Mouse (Mus musculus) intestine, postnatal 0 days (tissue): ENCODE measurements around the gene 2810004N23Rik. TPM values are rescaled to one million over a fixed set of nuclear protein-coding genes. Genes with fewer than 3 reads are reported as not detected.
A peak's percentile ranks its signal among the peaks of the same experiment; 100 is the strongest.

Experiments used
- ATAC-seq: fragments of 200-750 bp; cut with Nextera tagmentation; 2 replicates; pipeline ENCODE4 v1.8.0; 2017; ENCODE audit warnings: mild to moderate bottlenecking, moderate TSS enrichment, moderate library complexity
- H3K27ac ChIP-seq: fragments of 300-500 bp; sonication (generic); 2 replicates; pipeline ENCODE4 v1.5.1; 2014; ENCODE audit warnings: mild to moderate bottlenecking, low read depth, low read length, moderate library complexity
- H3K27me3 ChIP-seq: fragments of 300-500 bp; sonication (generic); replicated peaks from 2 replicates; pipeline ENCODE4 v1.6.1; 2014; ENCODE audit warnings: low read length, mixed read lengths; ENCODE audit not compliant: control insufficient read depth, insufficient read depth
- H3K36me3 ChIP-seq: fragments of 300-500 bp; sonication (generic); 2 replicates; pipeline ENCODE4 v1.6.1; 2014; ENCODE audit warnings: mild to moderate bottlenecking, moderate library complexity; ENCODE audit not compliant: control insufficient read depth, insufficient read depth
- H3K4me1 ChIP-seq: fragments of 300-500 bp; sonication (generic); replicated peaks from 2 replicates; pipeline ENCODE4 v1.6.1; 2014; ENCODE audit warnings: antibody characterized with exemption, low read length, mixed read lengths; ENCODE audit not compliant: control insufficient read depth, insufficient read depth
- H3K4me2 ChIP-seq: fragments of 300-500 bp; sonication (generic); replicated peaks from 2 replicates; pipeline ENCODE4 v1.6.1; 2014; ENCODE audit warnings: low read depth, mild to moderate bottlenecking, moderate library complexity
- H3K4me3 ChIP-seq: fragments of 300-500 bp; sonication (generic); 2 replicates; pipeline ENCODE4 v1.5.1; 2014; ENCODE audit warnings: low read depth, low read length
- H3K9ac ChIP-seq: fragments of 300-500 bp; sonication (generic); 2 replicates; pipeline ENCODE4 v1.6.1; 2014; ENCODE audit warnings: mild to moderate bottlenecking, low read depth, low read length
- H3K9me3 ChIP-seq: fragments of 300-500 bp; sonication (generic); 2 replicates; pipeline ENCODE4 v1.6.1; 2016; ENCODE audit warnings: mixed run types; ENCODE audit not compliant: control insufficient read depth
- CTCF ChIP-seq: sonication (generic); IDR thresholded peaks from 2 replicates; pipeline ENCODE4 v1.5.1; 2016; ENCODE audit warnings: low read depth, mild to moderate bottlenecking, control low read depth, antibody characterized with exemption, moderate library complexity
- WGBS: fragments of 180-500 bp; shearing (Covaris S2); extraction: QIAGEN DNeasy Blood & Tissue Kit; methylation state at CpG from one replicate; pipeline ENCODE4 v1.1.7; 2014; 5-methylcytosine and 5-hydroxymethylcytosine counted together
- polyA plus RNA-seq: library from polyadenylated mRNA; unstranded; fragments of >200 nt; fragmentation: Nextera tagmentation; extraction: Ambion mirVana; gene quantifications from 2 replicates; pipeline ENCODE4 v1.2.1, GENCODE M21; 2015

Gene 2810004N23Rik
- polyA plus RNA-seq, 1 experiment from 2014 or later, result 17.7 TPM

DNA sequence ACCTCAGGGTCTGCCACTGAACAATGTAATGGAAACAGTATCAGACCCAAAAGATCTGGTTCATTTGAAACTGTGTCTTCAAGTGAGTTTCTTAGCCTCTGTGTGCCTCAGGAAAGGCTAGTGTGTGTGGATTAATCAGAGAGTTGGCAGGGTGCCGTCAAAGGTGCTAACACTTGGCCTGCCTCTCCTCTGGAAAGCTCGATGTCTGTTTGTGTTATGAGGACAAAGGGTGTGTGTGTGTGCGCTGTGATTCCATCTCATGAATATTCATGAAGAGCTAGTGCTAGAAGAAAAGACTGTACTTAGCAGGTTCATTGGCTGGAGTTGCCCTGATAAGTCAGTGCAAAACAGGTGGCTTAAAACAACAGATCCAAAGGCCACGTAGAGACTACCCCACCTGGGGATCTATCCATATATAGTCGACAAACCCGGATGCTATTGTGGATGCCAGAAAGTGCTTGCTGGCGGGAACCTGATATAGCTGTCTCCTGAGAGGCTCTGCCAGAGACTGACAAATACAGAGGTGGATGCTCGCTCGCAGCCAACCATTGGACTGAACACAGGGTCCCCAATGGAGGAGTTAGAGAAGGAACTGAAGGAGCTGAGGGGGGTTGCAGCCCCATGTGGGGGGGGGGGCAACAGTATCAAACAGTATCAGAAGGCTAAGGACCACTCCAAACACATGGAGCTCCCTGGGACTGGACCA is 52.1 kb downstream of the 2810004N23Rik start:
- ATAC-seq, result no peak
- Histone ChIP-seq H3K4me3 (no peak overlapping the region), H3K36me3 (no peaks in the 10 kb centered on the region), H3K9ac (no peak overlapping the region), H3K4me1 (no peaks in the 10 kb centered on the region), H3K9me3 (no peaks in the 10 kb centered on the region), H3K4me2 (no peak overlapping the region), H3K27ac (no peak overlapping the region), H3K27me3 (no peaks in the 10 kb centered on the region)
- WGBS, result 43% methylated on average over 9 of the region's 9 CpGs
- TF ChIP-seq CTCF, result no peak

DNA sequence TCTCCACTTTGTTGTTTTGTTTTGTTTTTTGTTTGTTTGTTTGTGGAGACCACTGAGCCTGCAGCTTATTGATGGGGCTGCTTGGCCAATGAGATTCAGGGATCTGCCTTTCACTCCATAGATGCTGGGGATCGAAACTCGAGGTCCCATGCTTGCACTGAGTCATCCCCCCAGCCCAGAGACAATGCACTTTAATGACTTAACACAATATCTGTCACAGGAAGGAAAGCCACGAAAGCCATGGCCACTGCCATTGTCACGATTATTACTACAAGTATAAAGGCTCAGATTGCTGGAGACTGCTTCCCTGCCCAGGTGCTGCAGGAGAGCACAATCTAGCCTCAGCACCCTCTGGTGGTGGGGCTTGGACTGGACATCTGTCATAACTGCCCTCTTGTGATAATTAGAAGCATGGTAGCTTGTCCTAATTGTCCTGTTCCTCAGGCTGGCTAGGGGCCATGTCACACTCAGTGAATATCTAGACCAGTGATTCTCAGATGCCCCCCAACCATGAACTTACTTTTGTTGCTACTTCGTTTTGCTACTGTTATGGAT is 52.8 kb downstream of the 2810004N23Rik start:
- ATAC-seq, result no peak
- WGBS, result 56% methylated on average over 5 of the region's 5 CpGs

DNA sequence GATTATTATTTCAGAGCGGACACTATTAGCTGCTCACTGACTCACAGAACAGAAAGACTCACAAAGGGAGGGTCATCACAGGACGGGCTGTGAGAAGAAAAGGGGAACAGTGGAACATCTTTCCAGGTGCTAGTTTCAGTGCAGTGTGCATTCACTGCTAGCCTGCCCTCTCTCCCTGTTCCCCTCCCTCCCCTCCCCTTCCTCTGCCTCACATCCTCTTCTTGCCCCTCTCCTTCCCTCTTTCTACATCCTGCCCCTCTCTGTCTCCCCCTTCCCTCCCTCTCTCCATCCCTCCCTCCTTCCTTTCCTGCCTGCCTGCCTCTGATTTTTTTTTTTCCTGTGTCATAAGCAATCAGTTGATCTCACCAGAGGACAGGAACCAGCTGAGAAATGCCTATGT is 53.5 kb downstream of the 2810004N23Rik start:
- no peak overlapping the region for H3K9ac ChIP-seq
- TF ChIP-seq CTCF, result no peak
- H3K4me3 ChIP-seq, result no peak overlapping the region
- no peak overlapping the region for H3K4me2 ChIP-seq
- H3K4me1 ChIP-seq, result no peaks in the 10 kb centered on the region
- H3K27me3 ChIP-seq, result no peaks in the 10 kb centered on the region
- no peak overlapping the region for H3K27ac ChIP-seq
- WGBS, result 39% methylated on average over 2 of the region's 2 CpGs
- no peaks in the 10 kb centered on the region for H3K36me3 ChIP-seq
- no peak for ATAC-seq
- no peaks in the 10 kb centered on the region for H3K9me3 ChIP-seq

More for the DNA sequence above, 52.8 kb downstream of the 2810004N23Rik start:
- H3K9me3 ChIP-seq, result no peaks in the 10 kb centered on the region
- no peak overlapping the region for H3K4me3 ChIP-seq
- no peak overlapping the region for H3K4me2 ChIP-seq
- no peaks in the 10 kb centered on the region for H3K4me1 ChIP-seq
- H3K36me3 ChIP-seq, result no peaks in the 10 kb centered on the region
- H3K9ac ChIP-seq, result no peak overlapping the region
- peak; percentile 64 for TF ChIP-seq CTCF
- H3K27me3 ChIP-seq, result no peaks in the 10 kb centered on the region
- no peak overlapping the region for H3K27ac ChIP-seq

DNA sequence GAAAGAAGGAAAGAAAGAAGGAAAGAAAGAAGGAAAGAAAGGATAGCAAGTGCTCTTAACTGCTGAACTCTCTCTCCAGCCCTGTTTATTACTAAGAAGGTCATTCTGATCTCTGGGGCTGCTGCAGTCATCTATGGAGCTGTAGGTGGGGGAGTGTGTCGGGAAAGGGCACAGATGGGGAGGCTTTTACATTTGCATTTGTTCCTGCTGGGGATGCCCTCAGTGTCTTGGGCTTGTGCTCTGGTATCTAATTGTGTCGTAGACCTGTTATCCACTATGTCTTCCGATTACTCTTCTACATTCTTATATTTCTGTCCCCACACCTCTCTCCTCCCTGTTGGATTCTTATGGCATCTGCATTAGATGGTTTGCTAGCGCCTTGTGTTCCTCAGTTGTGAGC is 56.9 kb downstream of the 2810004N23Rik start:
- H3K4me2 ChIP-seq, result no peak overlapping the region
- 87% methylated on average over 4 of the region's 4 CpGs for WGBS

DNA sequence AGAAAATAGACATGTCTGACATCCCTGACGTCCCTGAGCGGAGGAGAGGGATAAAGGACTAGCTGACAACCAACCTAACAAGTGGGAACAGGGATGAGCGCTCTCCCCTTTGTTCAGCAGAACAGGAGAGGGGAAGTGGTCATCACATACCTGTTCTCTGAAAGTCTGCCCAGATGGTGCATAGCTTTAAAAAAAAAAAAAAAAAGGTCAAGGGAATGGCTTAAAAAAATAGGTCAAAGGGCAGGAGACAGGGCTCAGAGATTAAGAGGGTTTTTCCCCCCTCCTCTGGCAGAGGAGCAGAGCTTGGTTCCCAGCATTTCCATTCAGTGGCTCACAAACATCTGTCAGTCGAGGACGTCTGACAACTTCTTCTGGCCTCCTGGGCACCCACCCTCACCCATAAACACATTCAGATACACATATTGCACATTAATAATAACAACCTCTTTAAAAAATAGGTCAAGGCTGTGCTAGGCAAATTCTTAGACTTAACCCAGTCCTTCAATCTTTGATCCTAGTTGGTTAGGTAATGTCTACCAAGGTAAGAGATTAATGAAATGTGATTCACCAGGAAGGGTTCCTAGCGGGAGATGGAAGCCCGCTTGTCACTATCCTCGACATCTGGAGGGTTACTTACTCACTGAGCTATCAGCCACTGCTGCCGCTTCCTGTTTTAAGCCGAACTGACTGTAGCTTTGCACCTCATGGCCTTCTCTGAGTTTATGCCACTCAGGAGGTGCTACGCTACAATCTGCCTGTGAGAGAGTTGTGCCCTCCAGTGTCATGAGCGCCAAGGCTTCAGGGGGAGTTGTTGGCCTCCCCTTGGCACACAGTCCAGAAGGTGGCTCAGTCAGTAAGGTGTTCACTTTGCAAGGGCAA is 58.9 kb downstream of the 2810004N23Rik start:
- Histone ChIP-seq H3K9me3 (no peaks in the 10 kb centered on the region), H3K9ac (no peak overlapping the region), H3K4me1 (no peaks in the 10 kb centered on the region), H3K27me3 (no peaks in the 10 kb centered on the region; the same call in 1 of the 2 replicates), H3K36me3 (no peaks in the 10 kb centered on the region), H3K4me2 (no peak overlapping the region), H3K4me3 (no peak overlapping the region), H3K27ac (no peak overlapping the region)
- no peak for TF ChIP-seq CTCF
- ATAC-seq, result no peak
- WGBS, result 60% methylated on average over 12 of the region's 12 CpGs

More for the DNA sequence above, 56.9 kb downstream of the 2810004N23Rik start:
- no peaks in the 10 kb centered on the region; the same call in 1 of the 2 replicates for H3K27me3 ChIP-seq
- ATAC-seq, result no peak
- H3K9ac ChIP-seq, result no peak overlapping the region
- no peaks in the 10 kb centered on the region for H3K36me3 ChIP-seq
- H3K4me1 ChIP-seq, result no peaks in the 10 kb centered on the region
- H3K27ac ChIP-seq, result no peak overlapping the region
- no peak overlapping the region for H3K4me3 ChIP-seq
- H3K9me3 ChIP-seq, result no peaks in the 10 kb centered on the region
- TF ChIP-seq CTCF, result no peak

DNA sequence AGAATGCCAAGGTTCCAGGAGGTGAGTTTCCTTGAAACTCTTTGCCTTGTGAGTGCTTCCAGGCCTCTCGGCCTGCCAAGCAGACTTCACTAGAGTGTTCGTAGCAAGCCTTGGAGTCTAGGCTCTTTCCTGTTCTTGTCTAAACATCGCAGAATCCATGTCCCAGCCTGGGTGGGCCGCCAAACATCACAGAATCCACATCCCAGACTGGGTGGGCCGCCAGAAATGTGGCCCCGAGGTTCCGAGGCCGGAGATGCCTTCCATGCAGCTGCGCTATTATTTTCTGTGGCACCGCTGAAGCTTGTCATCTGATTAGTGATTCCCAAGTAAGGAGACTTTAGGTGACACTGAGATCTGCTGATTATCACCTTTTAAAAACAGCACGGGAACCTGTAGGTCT is 62.4 kb downstream of the 2810004N23Rik start:
- no peaks in the 10 kb centered on the region for H3K36me3 ChIP-seq
- no peaks in the 10 kb centered on the region for H3K4me1 ChIP-seq
- H3K27me3 ChIP-seq, result peaks cover 6% of the 10 kb centered on the region; the same call in 1 of the 2 replicates
- H3K4me2 ChIP-seq, result no peak overlapping the region
- WGBS, result 22% methylated on average over 11 of the region's 11 CpGs
- no peak overlapping the region for H3K4me3 ChIP-seq
- no peaks in the 10 kb centered on the region for H3K9me3 ChIP-seq
- TF ChIP-seq CTCF, result no peak
- no peak overlapping the region for H3K9ac ChIP-seq
- H3K27ac ChIP-seq, result no peak overlapping the region
- no peak for ATAC-seq
